Mouse (Mus musculus) E14TG2a.4 (cell line): ENCODE measurements around the gene Tenm4.

ENCODE experiments used
- CTCF ChIP-seq: conservative IDR thresholded peaks from 2 replicates; pipeline ENCODE4 v1.5.1; 2014; ENCODE audit warnings: low read length
- POU5F1 ChIP-seq: IDR thresholded peaks from 2 replicates; pipeline ENCODE4 v1.6.1; 2014; ENCODE audit warnings: low read length, borderline replicate concordance

DNA sequence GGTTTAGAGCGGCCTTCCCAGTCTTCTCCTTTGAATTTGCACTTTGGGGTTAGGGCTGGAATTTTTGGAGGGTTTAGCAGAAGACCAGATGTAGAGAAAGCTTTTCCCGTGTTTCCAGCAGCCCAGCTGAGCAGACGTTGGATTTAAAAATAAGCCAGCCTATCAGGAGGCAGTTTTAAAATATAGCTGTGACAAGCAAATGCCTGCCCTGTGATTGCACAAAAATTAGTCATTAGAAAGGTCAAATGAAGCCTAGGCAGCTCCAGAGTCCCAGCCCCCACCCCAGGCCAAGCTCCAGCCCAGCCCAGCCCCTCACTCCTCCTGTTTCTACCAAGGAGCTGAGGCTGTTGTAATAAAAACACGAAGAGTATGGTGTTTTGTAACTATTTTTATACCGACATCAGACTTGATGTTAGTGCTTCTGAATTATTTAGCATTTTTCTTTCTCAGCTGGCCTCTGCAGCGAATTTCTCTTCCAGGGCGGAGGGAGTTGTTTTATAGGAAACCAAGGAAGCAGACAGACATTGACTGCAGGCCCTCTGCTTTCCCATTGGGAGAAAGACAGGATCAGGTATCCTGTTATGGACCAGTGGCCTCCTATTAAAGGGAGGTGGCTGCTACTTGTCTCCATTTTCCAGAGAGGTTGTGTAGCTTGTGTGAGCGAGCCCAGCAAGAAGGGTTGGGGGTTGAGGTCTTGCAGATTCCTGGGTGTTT lies 59.1 kb downstream of the Tenm4 start:
- TF ChIP-seq CTCF = no peak
- no peak for TF ChIP-seq POU5F1
